Mouse (Mus musculus) liver, adult 2 months (tissue): ENCODE measurements around the gene Pdzrn3.

ENCODE experiments used
- CTCF ChIP-seq: fragments of 200-500 bp; IDR thresholded peaks from 2 replicates; pipeline ENCODE4 v1.5.1; 2011; ENCODE audit warnings: low read depth, low read length, control low read depth
- POLR2A ChIP-seq: fragments of 200-500 bp; IDR thresholded peaks from 2 replicates; pipeline ENCODE4 v1.6.1; 2011; ENCODE audit warnings: low read length, control low read depth; ENCODE audit not compliant: insufficient read depth; ENCODE audit errors: extremely low read depth

DNA sequence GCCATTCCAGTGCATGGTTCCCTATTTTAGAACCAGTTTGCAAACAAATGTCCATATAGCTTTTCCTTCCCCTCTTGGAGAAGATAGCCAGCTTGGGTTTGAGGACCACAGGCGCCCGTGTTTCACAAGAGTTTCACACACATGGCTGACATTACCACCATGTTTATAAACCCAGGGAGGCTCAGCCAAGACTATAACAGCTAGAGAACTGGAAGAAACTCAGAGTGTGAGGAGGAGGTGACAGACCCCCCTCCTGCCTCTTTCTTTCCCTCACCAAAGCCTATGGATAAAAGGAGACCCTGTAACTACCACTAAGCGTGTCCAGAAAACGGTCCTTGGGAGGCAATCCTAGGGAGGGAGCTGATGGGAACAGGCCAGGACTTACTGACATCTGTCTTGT is 159.5 kb downstream of the Pdzrn3 start:
- TF ChIP-seq CTCF (no peak), POLR2A (no peak)
